Mouse (Mus musculus): ENCODE measurements around the gene Ptprc.

- TF ChIP-seq GATA1 (IDR thresholded peaks at IDR 0.05; ENCODE audit: low read length) (no peak), TAL1 (IDR thresholded peaks at IDR 0.05; ENCODE audit: low read length) (no peak)
These were observed 609 bp downstream of the Ptprc start for GRCm38 (mm10) chr1:138174705-138175492.

All from erythroblast, embryonic 14.5 days (primary cell).